Mouse (Mus musculus) urinary bladder, postnatal 10 days (tissue): Measurements from ENCODE around the gene Pet100.

Experiments
- DNase-seq: peaks from one replicate; pipeline ENCODE4 v3.0.0; 2022; ENCODE audit warnings: low spot score

The Pet100 gene

DNA sequence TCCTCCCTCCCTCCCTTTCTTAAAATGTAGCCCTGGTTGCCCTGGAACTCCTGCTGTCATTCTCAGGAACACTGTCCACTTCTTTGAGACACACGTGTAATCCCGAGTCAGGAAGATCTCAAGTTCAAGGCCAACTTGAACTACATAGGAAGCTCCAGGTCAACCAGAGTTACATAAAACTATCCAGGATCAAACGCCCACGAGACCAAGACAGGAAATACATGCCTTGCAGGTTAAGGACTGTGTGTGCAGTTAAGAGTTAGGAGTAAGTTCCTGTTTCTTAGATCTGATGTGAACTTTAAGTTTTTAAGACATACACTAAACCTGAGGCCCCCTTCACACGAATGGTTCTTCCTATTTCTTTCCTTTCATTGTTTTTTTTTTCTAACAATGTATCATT is 5.6 kb downstream of the Pet100 start:
- no peak for DNase-seq

DNA sequence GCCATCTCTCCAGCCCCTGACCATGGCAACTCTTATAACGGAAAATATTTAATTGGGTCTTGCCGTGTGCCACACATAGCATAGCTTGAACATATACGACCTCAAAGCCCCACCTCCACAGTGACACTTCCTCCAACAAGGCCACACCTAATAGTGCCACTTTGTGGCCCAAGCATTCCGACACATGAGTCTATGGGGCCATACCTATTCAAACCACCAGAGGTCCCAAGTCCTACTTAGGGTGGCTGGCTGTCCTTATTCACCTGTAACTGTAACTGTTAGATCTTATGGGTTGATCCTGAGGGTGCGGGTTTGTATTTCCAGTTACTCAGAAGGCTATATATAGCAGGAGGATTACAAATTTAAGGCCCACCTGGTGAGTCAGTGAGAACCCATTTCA is 6.7 kb downstream of the Pet100 start:
- no peak for DNase-seq

DNA sequence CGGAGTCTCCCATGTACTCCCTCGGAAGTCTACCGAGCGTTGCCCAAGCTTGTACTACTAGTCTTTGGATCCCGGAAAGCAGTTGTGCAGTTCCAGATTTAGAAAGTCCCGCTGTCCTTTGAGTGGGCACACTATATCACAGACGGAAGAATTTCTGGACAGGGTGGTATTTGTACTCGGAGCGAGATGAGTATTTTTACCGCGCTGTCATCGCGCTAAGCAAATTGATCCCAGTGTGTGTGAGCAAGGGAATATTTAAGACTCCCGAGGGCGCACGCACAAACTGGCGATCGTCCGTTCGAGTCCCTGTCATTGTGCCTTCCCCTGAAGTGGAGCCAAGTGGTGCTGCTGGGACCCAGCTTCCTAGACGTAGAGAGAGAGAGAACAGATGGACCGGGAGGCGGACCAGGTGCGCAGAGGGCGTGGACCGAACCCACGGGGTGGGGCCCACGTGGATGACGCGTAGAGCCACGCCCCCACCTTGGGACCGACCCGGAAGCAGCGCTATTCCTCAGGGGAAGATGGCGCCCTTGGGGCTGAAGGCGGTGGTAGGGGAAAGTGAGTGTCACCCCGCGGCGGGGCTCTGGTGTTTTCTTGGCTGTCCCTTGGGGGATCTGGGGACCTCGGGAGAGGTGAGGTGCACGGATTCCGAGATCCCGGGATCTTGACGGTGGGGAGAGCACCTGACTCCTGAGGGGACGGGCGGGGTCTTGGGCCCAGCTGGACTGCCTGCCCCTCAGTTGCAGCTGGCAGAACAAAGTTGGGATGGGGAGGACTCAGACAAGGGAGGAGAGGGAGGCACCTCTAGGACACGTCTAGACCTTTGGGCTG is 9.5 kb downstream of the Pet100 start, which contains the start of gene Stxbp2:
Gene Stxbp2, plus strand, starts transcription at position 309 of the 831 bp plus-strand sequence.
- DNase-seq: no peak

DNA sequence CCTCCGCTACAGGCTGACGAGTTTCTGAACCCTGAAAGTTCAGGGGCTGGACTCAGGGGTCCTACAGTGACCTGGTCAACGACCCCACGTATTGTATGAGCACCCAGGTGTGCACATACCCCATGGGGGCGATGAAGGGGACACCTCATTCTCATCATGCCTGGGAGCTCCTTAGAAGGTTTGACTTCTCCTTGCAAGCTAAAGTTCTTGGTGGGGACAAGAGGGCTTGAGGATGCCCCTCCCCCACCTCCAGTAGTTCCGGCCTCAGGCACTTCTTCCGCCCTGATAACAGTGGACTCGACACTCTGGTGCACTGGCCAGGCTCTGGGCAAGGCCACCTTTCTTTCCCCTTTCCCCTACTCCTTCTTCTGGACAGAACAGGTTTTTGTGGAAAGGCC is 10.1 kb downstream of the Pet100 start:
- DNase-seq: no peak

DNA sequence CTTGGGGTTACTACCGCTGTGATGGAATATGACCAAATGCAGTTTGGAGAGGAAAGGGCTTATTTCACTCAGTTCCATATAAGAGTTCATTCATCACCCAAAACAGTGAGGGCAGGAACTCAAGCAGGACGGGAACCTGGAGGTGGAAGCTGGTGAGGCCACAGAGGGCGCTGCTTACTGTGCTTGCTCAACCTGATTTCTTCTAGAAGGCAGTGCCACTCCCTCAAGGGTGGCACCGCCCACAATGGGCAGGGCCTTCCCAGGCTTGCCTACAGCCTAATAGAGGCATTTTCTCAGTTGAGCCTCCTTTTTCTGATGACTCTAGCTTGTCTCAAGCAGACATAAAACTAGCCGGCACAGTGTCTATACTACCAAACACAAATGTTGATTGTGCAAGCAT is 24.5 kb downstream of the Pet100 start:
- no peak for DNase-seq

DNA sequence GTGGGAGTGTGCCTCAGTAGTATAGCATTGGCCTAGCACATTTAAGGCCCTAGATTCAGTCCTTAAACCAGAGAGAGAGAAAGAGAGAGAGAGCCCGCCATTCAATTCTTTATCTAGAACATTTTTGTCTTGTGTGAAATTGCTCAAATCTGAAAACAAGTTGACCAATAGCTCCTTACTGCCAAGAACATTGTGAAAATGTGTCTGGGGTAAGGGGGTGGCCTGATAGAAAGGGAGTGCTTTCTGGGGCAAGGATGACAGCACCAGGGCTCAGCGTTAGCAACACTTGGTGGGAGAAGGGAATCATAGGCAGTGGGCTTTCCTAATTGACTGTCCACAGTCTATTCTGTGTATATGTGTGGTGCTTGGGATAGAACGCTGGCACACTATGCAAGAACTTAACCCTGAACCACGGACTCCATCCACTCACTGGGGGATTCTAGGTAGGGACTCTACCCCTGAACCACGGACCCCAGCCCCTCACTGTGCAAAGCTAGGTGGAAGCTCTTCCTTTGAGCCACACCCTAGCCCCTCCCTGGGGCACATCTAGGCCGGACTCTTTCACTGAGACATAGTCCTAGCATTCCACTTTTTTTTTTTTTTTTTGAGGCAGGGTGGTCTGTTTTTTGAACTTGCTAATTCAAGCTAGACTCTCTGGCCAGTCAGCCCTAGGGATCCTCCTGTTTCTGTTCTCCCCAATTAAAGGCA is 25.6 kb downstream of the Pet100 start:
- no peak for DNase-seq

DNA sequence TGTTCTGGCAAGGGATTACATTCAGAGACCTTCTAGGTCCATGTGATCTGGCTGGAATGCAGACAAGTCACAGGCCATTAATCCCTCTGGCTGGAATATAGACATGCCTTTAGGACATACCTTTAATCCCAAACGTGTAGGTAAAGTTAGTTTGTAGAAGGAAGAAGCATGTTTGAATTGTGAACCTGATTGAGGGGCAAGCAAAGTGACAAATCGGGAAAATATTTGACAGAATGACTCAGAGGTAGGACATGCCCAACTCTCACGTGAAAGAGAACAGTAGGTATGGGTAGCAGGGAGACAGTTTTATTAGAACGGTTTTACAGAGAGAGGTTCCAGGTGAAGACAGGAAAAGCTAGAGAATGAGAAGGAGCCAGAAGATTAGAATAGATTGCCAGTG is 26.2 kb downstream of the Pet100 start:
- no peak for DNase-seq

DNA sequence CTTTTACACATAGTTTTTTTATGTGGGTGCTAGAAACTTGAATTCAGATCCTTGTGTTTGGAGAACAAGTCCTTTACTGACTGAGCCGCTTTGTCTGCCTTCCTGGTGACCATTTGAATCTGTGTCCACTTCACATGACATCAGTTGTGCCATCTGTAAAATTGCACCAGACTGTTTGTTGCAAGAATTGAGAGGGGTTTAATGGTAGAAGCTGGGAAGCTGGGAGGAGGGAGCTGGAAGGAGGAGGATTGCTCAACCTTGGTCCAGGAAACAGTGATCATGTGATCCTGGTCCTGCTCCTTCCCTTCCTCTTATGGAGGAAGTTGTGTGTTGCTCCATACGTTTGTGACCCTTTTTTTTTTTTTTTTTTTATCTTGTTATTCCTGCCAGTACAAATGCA is 26.9 kb downstream of the Pet100 start:
- DNase-seq: no peak

DNA sequence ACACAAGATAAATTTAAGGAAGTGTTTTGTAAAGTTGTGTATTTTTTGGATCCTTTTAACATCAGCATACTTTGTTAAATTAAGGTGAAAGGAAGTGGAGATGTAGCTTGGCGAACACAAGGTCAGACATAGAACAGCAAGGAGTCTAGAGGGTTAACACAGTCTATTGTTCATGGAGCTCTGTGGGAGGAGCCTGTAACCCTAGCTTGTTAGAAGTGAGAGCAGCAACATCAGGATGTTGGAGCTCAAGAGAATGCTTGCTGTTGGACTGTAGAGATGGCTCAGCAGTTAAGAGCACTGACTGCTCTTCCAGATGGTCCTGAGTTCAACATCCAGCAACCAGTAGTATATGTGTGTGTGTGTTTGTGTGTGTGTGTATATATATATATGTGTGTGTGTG is 27.6 kb downstream of the Pet100 start:
- DNase-seq: no peak

DNA sequence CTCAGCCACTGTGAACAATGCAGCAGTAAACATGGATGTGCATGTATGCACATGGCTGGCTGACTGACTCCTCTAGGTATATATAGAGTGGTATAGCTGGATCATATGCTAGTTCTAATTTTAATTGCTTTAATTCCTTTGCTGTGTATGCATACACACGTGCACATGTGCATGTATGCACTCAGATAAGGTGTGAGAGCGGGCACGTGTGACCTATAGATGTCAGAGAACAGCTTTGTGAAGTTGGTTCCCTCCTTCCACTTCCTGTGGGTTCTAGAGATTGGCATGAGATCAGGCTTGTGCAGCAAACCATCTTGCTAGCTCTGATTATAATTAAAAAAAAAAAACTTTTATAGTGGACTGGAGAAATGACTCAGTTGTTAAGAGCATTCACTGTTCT is 31.5 kb downstream of the Pet100 start:
- DNase-seq: no peak

DNA sequence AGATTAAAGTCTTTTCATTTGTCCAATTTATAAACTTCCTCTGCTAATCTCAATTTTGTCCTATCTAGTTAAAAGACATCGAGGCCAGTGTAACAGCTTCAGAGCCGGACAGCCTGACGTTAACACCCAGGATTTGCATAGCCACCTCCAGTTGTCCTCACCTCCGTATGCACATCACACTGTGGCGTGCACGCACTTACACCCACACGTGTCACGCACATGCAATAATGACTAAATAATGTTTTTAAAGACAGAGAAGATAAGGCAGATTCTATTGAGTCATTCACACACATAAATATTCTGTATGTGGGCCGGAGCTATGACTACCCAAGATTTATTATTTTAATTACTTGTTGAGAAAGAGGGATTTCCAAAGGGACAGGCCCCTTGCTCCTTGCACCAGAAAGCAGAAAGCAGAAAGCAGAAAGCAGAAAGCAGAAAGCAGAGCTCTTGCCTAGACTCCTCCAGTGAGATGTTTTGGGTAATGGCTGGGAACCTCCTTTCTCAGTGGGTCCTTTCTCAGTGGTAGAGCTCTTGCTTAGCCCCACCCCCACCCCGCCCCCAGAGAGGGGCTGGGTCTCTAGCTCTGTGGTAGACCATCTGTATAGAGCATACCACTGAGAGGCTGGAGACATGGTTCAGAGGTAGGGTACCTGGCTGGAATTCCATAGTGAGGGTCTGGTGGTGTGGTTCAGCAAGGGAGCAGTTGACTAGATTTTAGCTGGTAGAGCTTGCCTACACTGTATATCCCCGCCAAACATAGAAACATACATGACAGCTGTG is 33.6 kb downstream of the Pet100 start:
- no peak for DNase-seq

DNA sequence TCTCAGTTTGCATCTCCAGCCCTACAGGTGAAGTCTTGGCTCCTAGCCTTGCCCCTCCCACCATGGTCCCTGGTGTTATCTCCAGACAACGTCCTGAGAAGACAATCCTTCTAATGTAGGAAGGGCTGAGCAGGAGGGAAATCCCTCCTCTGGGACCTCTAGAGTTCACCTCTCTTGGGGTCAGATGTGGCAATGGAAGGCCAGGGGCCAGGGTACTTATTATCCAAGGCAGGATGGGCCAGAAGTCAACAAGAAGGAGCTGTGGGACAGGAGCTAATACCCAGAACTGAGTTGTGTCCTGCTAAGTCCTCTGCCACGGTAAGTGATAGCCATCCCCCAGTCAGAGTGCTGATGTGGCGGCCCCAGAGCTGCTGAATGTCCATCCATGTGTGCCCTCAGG is 34.2 kb downstream of the Pet100 start, which contains the start of gene Retn:
Gene Retn, plus strand, starts transcription at position 245 of the 400 bp plus-strand sequence.
- no peak for DNase-seq

DNA sequence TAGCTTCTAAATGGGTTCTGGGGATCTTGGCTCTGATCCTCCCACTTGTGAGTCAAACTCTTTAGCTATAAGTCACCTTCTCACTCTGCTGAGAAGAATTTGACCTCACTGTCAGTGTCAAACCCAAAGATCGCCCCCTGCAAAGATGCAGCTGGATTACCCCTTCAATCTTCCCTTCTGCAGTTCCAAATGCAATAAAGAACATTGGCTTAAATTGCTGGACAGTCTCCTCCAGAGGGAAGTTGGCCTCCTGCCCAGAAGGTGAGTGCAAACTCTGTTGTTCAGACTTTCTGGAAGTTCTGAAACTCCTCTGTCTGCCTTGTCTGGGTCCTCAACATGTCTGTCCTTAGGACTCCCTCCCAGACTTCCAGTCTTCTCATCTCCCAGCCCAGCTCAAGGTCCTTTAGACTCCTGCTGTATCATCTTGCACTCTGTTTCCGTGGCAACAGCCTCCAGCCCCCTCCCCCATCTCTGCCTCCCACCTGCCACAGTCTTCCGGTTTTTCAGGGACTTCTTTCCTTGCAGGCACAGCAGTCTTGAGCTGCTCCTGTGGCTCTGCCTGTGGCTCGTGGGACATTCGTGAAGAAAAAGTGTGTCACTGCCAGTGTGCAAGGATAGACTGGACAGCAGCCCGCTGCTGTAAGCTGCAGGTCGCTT is 35.5 kb downstream of the Pet100 start:
- no peak for DNase-seq

DNA sequence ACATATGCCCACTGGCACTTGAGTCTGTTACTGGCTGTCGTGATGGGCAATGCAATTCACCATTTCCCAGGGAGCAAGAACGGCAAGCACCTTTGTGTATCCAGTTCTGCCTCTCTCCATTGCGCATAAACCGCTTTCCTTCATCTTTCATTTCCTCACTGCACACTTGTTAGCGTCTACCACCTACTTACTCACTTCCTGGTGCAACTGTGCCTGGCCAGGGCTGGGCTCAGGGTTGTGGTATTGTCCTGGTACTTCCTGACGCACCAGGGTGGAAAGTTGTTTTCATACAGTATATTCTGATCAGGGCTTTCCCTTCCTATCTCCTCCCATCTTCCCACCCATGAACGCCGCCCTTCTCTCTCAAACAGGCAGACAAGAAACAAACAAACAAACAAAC is 39.5 kb downstream of the Pet100 start:
- DNase-seq: no peak

DNA sequence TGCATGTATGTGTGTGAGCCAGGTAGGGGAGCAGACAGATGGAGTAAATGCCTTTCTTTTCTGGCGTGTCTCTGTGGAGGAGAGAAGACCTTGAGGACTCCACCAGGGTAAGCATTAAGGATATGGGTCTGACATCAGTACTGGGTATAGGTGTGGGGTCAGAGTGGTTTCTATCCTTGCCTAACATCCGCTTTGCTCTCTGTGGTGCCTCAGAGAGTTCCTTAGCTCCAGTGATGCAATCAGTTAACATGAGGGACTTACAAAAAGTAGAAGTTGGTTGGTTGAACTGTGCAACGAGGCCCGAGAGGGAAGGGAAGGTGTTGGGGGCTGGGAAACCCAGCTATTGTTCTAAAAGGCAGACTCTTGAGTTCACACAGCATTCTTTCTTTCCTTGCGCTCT is 43.1 kb downstream of the Pet100 start:
- DNase-seq: no peak

DNA sequence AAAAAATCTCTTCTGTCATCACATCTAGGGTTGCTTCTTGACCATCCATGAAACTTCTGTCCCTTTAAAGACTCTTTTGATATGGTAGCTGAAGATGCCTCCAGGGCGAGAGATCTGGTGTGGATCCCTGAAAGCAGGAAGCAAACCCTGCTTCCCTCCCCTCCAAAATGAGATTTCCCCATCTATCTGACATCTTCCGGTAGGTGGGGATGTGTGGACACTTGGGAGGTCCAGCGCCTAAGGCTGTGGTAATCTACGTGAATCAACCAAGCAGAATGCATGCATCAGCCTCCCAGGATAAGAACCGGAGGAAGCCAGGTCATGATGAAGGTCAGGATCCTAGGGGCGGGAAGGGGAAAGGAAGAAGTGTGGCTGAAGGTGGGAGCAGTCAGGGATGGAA is 44.2 kb downstream of the Pet100 start, which contains the start of gene Mcemp1:
Gene Mcemp1, plus strand, starts transcription at position 248 of the 400 bp plus-strand sequence.
- no peak for DNase-seq

DNA sequence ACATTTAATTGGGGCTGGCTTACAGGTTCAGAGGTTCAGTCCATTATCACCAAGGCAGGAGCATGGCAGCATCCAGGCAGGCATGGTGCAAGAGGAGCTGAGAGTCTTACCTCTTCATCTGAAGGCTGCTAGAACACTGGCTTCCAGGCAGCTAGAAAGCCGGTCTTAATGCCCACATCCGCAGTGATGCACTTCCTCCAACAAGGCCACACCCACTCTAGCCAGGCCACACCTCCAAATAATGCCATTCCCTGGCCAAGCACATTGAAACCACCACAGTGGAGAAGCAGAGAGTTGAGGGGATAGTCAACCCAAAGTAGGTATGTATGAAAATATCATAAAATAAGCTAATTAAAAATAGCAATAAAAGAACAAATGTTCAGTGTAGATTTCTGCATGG is 49.0 kb downstream of the Pet100 start:
- DNase-seq: no peak

DNA sequence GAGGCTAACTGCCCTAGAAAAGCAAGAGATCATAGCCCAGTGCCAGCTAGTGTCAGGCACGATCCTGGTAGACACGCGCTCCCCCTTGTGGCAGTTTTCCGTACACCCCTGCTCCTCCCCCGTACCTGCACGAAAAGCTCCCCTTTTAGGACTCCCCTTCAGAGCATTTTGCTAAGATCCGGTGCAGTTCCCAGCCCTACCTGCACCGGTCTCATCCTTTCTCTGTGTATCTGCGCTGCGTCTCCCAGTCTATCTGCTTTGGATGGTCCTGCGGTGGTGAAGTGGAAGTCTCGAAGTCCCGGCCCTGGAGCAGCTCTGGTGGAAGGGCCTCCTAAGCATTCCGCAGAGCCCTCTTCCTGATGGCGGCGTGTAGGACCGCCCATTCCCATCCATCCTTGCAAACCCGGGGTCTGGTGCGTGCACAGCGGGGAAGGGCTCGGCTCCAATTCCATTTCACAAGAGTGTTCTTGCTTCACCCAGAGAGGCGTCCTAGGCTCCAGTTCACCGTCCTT is 50.7 kb downstream of the Pet100 start, which contains the start of gene Fcor:
Gene Fcor, minus strand, starts transcription at position 383 of the 512 bp plus-strand sequence.
- DNase-seq: peak; percentile 46

DNA sequence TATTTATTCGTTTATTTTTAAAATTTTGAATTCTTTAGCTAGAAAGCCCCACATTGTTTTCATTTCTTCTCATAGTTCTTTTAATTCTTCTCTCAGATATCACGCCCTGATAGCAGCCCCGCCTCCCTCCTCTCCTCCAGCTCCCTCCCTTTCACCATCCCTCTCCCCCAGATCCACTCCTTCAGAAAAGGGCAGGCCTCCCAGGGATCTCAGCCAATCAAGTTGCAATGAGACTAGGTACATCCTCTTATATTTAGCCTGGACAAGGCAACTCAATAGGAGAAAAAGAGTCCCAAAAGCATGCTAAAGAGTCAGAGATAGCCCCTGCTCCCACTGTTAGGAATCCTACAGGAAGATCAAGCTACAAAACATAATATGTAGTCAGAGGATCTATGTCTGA is 53.3 kb downstream of the Pet100 start:
- DNase-seq: no peak
